Mouse (Mus musculus): Measurements from ENCODE around the gene Cldn15.
"Not testable (repeated sequence)": the region's sequence is repeated elsewhere in the genome, so short reads cannot be mapped to it uniquely, and the experiment has no call there.

Cldn15 gene

DNA sequence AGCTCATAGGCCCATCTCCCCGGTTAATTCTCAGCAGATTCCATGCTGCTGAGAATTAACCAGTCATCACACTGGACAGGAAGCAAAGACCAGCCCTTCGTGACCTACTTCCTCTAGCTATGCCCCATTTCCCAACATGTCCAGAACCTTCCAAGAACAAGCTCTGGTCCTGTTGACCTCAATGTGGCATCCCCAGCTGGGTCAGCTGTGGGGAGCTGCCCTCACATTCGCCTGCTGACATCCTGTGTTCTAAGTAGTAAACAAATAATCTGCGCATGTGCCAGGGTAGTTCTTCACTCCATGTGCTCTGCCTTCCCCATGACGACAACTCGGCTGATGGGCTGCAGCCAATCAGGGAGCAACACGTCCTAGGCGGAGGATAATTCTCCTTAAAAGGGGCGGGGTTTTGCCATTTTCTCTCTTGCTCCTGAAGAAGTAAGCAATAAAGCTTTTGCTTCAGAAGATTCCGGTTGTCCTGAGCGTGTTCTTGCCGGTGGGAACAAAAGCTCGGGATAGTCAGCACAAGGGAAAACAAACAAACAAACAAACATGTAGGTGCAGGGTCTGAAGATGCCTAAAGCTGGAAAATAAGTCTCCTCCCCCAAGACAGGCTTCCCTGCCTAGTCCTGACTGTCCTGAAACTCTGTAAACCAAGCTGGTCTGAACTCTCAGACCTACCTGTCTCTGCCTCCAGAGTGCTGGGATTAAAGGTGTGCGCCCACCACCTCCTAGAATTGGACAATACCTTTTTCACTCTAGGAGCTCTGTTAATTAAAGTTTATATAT is 16.7 kb upstream of the Cldn15 start:
- DNase-seq (ENCODE audit: low spot score in 2 of 2): not testable (repeated sequence)

DNA sequence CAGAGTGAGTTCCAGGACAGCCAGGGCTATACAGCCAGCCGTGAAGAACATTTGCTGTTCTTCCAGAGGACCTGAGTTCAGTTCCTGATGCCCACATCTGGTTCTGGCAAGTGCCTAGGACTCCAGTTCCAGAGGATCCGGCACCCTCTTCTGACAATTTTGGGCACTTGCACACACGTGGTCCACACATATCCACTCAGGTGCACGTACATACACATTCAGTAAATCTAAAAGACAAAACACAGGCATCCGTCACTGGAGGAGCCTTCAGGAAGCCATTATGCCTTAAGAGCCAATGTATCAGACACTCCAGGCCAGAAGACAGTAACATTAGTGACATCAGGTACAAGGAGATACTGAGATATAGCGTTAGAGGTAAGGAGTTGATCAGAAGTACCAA is 15.9 kb upstream of the Cldn15 start:
- DNase-seq (ENCODE audit: low spot score in 2 of 2): no peak

DNA sequence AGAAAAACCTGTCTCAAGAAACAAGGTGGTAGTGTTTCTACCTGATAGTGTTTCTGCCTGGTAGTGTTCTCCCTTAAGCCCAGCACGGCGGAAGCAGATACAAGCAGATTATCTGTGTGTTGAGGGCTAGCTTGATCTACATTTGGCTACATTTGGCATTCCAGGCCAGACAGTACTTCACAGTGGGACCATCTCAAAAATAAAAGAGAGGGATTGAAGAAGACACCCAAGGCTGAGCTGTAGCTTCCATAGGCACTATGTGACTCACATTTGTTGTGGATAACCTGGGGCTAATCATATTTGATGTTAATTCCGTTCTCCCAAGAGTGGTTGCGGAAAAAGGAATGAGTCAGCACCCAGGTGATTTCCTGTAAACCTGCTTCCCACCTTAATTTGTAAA is 14.3 kb upstream of the Cldn15 start:
- no peak for DNase-seq (ENCODE audit: low spot score in 2 of 2)

DNA sequence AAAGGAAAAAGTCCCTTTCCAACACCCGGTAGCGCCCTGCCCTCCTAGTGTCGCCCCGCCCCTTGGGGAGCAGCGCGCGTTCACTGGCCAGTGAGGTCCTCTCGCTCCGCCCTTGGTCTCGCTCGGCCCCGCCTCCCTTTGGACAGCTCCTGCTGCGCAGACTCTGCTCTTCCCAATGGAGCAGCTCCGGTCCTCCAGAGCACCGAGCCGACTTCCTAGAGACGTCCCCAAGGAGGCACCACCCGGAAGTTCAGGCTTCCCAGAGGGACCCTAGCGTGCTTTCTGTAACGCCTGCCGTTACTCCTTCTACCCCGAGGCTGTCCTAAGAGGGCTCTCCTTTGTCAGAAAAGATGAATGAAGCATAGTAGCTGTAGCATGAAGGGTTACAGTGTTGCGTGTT is 13.4 kb upstream of the Cldn15 start, which contains the start of gene Fis1:
Gene Fis1, plus strand, starts transcription at position 261 of the 400 bp plus-strand sequence.
- peak; percentile 89 to 91 for DNase-seq (ENCODE audit: low spot score in 2 of 2)

DNA sequence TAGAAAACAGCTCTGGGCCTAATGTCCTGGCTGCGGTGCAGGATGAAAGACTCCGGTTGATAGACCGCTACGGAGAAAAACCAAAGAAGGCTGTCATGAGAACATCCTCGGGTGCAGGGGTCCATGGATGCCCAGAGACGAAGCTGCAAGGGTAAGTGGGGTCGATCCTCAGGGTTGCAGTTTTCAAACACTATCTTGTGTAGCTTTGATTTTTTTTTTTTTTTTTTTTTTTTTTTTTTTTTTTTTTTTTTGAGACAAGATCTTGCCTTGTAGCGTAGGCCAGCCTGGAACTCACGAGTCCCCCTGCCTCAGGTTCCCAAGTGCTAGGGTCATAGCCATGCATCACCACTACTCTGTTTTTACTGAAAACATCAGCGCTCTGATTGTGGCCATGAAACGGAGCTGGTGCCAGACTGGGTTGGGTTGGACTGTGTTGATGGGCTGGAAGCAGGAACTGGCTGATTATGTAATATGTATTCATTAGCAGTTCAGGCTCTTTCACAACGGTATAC is 12.9 kb upstream of the Cldn15 start:
- DNase-seq (ENCODE audit: low spot score in 2 of 2): no peak

DNA sequence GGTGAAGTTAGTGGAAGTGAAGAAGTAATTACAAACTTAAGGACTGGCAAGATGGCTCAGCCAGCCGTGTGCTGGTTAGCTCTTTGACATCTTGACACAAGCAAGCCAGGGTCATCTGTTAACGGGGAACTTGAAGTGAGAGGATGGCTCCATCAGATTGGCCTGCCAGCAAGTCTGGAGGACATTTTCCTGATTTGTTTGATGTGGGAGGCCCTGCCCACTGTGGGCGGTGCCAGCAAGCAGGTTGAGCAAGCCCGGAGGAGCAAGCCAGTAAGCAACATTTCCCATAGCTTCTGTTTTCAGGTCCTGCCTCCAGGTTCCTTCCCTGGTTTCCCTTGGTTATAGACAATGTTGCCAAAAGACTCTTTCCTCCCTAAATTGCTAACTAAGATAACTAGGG is 10.8 kb upstream of the Cldn15 start:
- no peak for DNase-seq (ENCODE audit: low spot score in 2 of 2)

GRCm38 (mm10) chr5:136957250-136957649 is 9.2 kb upstream of the Cldn15 start:
- no peak for DNase-seq (ENCODE audit: low spot score in 2 of 2)

- no peak for DNase-seq (ENCODE audit: low spot score in 2 of 2)
Measured at GRCm38 (mm10) chr5:136958991-136959605, 7.3 kb upstream of the Cldn15 start.

GRCm38 (mm10) chr5:136960053-136960452 is 6.4 kb upstream of the Cldn15 start:
- no peak for DNase-seq (ENCODE audit: low spot score in 2 of 2)

GRCm38 (mm10) chr5:136961334-136961982 is 5.0 kb upstream of the Cldn15 start:
- DNase-seq (ENCODE audit: low spot score in 2 of 2): no peak

- peak; percentile 88 to 93 for DNase-seq (ENCODE audit: low spot score in 2 of 2)
Measured at GRCm38 (mm10) chr5:136961983-136962461, 4.4 kb upstream of the Cldn15 start.

- peak; percentile 86 to 95 for DNase-seq (ENCODE audit: low spot score in 2 of 2)
Measured at GRCm38 (mm10) chr5:136962501-136962900, 3.9 kb upstream of the Cldn15 start.

DNA sequence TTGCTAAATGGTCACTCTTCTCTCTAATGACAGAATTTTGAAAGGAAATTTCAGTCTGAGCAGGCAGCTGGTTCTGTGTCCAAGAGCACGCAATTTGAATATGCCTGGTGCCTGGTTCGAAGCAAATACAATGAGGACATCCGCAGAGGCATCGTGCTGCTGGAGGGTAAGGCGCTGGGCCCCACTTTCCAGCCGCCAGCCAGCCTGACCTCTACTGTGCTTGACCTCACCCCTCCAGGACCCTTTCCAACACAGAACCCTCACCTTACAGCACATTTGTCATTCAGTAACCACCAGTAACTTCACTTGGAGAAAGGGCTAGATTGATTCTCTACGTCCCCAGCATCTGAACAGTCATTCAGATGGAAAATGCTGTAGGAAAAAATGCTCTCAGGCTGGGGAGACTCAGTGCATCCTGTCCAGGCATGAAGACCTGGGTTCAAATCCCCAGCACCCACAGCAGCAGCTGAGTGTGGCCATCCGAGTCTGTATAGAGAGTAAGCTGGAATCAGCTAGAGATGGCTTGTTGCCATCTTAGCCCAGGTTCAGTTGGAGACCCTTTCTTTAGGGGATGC is 3.4 kb upstream of the Cldn15 start:
- DNase-seq (ENCODE audit: low spot score in 2 of 2): no peak

DNA sequence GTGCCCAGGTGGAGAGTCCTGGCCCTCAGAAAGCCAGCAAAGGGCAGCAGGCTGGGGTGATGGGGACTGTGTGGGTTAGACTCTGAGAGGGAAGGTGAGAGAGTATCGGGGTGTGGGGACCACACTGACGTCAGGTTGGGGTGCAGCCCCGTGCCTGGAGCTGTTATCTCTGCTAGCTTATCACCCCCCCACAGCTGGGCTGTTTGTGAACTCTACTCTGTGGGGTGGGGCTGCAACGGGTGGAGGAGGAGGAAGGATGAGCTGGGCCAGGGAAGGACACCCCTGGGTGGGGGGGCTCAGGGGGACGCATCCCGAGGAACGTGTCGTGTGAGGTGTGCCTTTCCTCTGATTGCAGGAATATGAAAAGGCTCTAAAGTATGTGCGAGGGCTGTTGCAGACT is 1.2 kb upstream of the Cldn15 start:
- peak; percentile 66 to 79 for DNase-seq (ENCODE audit: low spot score in 2 of 2)

GRCm38 (mm10) chr5:136965686-136966085 is 730 bp upstream of the Cldn15 start:
- peak in 1 of 2 experiments; percentile 71 for DNase-seq (ENCODE audit: low spot score in 2 of 2)

DNA sequence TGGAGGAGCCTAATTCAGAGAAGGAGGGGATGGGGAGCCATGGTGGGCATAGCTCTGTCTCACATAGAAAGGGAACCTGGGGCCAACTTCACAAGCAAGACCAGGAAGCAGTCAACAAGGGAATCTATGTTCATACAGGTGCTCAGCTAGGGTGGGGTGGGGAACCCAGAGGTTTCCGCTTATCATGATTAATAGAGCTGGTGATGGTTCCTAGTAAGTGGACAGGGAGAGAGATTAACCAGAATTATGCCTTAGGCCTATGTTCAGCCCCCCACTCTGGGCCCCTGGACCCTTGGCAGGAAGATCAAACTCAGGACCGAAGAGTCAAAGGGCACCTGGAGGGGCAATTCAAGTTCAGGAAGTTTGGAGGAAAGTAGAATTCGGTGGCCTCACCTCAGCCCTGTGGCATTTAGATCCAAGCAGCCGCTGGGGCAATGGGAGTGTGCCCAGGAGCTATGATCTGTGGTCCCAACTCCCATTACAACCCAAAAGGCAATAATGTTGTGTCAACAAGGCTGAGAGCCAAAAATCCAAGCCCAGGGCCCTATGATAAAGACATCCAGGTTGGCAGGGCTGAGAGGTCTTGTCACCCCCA is 542 bp downstream of the Cldn15 start:
- DNase-seq (ENCODE audit: low spot score in 2 of 2): no peak

DNA sequence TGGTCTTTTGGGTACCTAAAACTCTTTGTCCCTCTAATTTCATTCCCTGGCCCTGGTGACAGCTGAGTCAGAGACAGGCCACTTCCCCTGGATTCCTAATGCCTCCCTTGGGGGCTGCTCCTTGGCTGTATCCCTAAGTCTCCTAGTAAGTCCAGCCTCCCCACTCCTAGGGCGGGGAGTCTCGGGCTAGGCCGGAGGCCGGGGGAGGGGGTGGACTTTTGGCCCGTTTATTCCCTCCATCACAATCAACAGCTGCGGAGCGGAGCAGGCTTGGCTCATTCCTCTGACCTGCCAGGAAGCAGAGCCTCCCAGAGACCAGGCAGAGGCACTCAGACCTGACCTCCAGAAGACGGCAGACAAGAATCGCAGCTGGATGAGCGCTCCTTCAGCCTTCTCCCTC is 1.2 kb downstream of the Cldn15 start:
- no peak for DNase-seq (ENCODE audit: low spot score in 2 of 2)

DNA sequence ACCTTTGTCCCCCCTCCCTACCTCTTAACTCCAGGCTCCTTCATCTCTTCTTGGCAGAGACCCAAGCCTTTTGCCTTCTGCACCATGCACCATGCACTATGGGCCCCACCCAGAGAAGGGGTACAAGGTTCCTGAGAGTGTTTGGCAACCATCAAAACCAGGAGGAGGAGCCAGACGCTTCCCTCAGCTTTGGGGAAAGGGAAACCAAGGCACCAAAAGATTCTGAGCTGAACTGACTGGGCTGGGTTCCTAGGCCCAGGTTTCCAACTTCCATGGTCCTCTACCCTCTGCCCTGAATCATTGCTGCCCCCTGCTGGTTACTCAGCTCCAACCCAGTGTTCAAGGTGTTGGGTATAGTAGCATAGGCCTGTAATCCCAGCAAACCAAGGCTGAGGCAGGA is 4.3 kb downstream of the Cldn15 start:
- DNase-seq (ENCODE audit: low spot score in 2 of 2): peak; percentile 79 to 93

DNA sequence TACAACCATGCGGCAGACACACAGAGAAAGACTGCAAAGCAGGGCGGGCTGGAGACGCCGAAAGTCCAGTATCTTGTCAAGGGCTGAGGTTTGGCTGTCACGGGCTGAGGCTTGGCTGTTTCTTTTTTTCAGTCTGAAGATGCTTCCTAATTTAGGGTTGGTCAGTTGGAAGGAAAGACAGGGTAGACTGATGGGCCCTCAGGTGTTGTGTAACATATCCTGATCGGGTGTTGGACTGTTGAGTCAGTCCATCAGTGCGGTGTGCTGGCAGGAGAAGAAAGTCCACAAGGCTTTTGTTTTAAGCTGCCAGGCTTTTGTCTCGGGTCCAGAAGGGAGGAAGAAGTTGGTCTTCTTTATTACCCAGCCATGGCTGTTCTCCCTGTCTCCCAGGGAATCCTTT is 7.3 kb downstream of the Cldn15 start:
- DNase-seq (ENCODE audit: low spot score in 2 of 2): no peak

DNA sequence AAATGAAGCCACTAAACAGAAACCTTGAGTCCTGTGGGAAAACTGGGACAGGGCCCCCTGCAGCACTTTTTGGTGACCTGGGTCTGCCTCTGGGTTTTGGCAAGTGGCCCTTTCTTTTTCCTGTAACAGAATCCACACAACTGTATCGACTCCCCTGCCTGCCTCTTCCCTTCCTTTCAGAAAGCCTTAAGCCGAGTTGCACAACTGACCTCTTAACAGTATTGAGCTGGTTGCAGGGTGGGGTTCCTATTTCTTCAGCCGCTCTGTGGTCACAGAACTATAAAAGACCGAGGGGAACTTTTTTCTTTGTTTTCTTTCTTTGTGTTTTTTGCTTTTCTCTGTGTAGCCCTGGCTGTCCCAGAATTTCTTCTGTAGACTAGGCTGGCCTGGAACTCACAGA is 11.4 kb downstream of the Cldn15 start:
- no peak for DNase-seq (ENCODE audit: low spot score in 2 of 2)

- no peak for DNase-seq (ENCODE audit: low spot score in 2 of 2)
Measured at GRCm38 (mm10) chr5:136979762-136980161, 13.3 kb downstream of the Cldn15 start.

- DNase-seq (ENCODE audit: low spot score in 2 of 2): no peak
Measured at GRCm38 (mm10) chr5:136980974-136981373, 14.6 kb downstream of the Cldn15 start.

Data from spleen, postnatal 4 days (tissue).